Mouse (Mus musculus) heart, embryonic 11.5 days (tissue): ENCODE data around the gene Plcl2. TPM values are rescaled to one million over a fixed set of nuclear protein-coding genes. Genes with fewer than 3 reads are reported as not detected.

Source experiments
- ATAC-seq: fragments of 200-750 bp; cut with Nextera tagmentation; replicated peaks from 2 replicates; pipeline ENCODE4 v1.8.0; 2017; ENCODE audit warnings: moderate library complexity; ENCODE audit not compliant: insufficient number of reproducible peaks, low FRiP score, low TSS enrichment
- H3K27ac ChIP-seq: fragments of 300-500 bp; sonication (generic); 2 replicates; pipeline ENCODE4 v1.5.1; 2014; ENCODE audit warnings: mild to moderate bottlenecking, low read depth, low read length
- H3K27me3 ChIP-seq: fragments of 300-500 bp; sonication (generic); 2 replicates; pipeline ENCODE4 v1.6.1; 2014; ENCODE audit warnings: mild to moderate bottlenecking, low read length, mixed read lengths; ENCODE audit not compliant: control insufficient read depth, insufficient read depth
- H3K36me3 ChIP-seq: fragments of 300-500 bp; sonication (generic); 2 replicates; pipeline ENCODE4 v1.6.1; 2014; ENCODE audit warnings: mild to moderate bottlenecking, low read length, moderate library complexity, mixed read lengths; ENCODE audit not compliant: control insufficient read depth, insufficient read depth
- H3K4me1 ChIP-seq: fragments of 300-500 bp; sonication (generic); 2 replicates; pipeline ENCODE4 v1.6.1; 2014; ENCODE audit warnings: low read length; ENCODE audit not compliant: control insufficient read depth, insufficient read depth
- H3K4me2 ChIP-seq: fragments of 300-500 bp; sonication (generic); 2 replicates; pipeline ENCODE4 v1.6.1; 2014; ENCODE audit warnings: mild to moderate bottlenecking, moderate library complexity
- H3K4me3 ChIP-seq: fragments of 300-500 bp; sonication (generic); 2 replicates; pipeline ENCODE4 v1.5.1; 2014; ENCODE audit warnings: low read depth, low read length
- H3K9ac ChIP-seq: fragments of 300-500 bp; sonication (generic); 2 replicates; pipeline ENCODE4 v1.6.1; 2014; ENCODE audit warnings: mild to moderate bottlenecking, low read depth, low read length, moderate library complexity
- H3K9me3 ChIP-seq: fragments of 300-500 bp; sonication (generic); replicated peaks from 2 replicates; pipeline ENCODE4 v1.6.1; 2016; ENCODE audit warnings: low read length; ENCODE audit not compliant: control insufficient read depth
- WGBS: fragments of 180-500 bp; shearing (Covaris S2); extraction: QIAGEN DNeasy Blood & Tissue Kit; methylation state at CpG from one replicate; pipeline ENCODE4 v1.1.7; 2014; ENCODE audit not compliant: insufficient replicate concordance; 5-methylcytosine and 5-hydroxymethylcytosine counted together
- polyA plus RNA-seq: library from polyadenylated mRNA; unstranded; fragments of >200 nt; fragmentation: Nextera tagmentation; extraction: Ambion mirVana; gene quantifications from 2 replicates; pipeline ENCODE4 v1.2.1, GENCODE M21; 2014

The Plcl2 gene
- polyA plus RNA-seq: 4.0 and 5.2 TPM in 2 replicates

GRCm38 (mm10) chr17:50509251-50510104 lies at the start of gene Plcl2:
Gene Plcl2 (plus strand): TSS chr17:50509403.
- H3K27me3 ChIP-seq: no peaks in the 10 kb centered on the region
- under 1% methylated on average over 83 of the region's 95 CpGs for WGBS
- H3K9ac ChIP-seq: peak within 1 kb of the TSS; percentile 87
- no peaks in the 10 kb centered on the region for H3K36me3 ChIP-seq
- H3K9me3 ChIP-seq: no peaks in the 10 kb centered on the region
- H3K4me2 ChIP-seq: peak within 1 kb of the TSS; percentile 84
- H3K4me3 ChIP-seq: peak within 1 kb of the TSS; percentile 87
- peak; percentile 51 for ATAC-seq
- H3K4me1 ChIP-seq: peaks cover 3% of the 10 kb centered on the region; the same call in 1 of the 2 replicates
- peak within 1 kb of the TSS; percentile 79 for H3K27ac ChIP-seq

GRCm38 (mm10) chr17:50460301-50460700 lies 48.9 kb upstream of the Plcl2 start:
- no peak overlapping the region for H3K4me2 ChIP-seq
- no peaks in the 10 kb centered on the region for H3K4me1 ChIP-seq
- no peaks in the 10 kb centered on the region for H3K27me3 ChIP-seq
- 86% methylated on average over 8 of the region's 8 CpGs for WGBS
- H3K4me3 ChIP-seq: no peak overlapping the region
- no peaks in the 10 kb centered on the region for H3K36me3 ChIP-seq
- H3K27ac ChIP-seq: no peak overlapping the region
- H3K9ac ChIP-seq: no peak overlapping the region
- no peak for ATAC-seq
- no peaks in the 10 kb centered on the region for H3K9me3 ChIP-seq

GRCm38 (mm10) chr17:50467438-50467837 lies 41.8 kb upstream of the Plcl2 start:
- no peak overlapping the region for H3K27ac ChIP-seq
- no peaks in the 10 kb centered on the region for H3K9me3 ChIP-seq
- peaks cover 7% of the 10 kb centered on the region for H3K4me1 ChIP-seq
- no peaks in the 10 kb centered on the region for H3K27me3 ChIP-seq
- no peak overlapping the region for H3K4me2 ChIP-seq
- no peak for ATAC-seq
- no peak overlapping the region for H3K4me3 ChIP-seq
- 73% methylated on average over 2 of the region's 2 CpGs for WGBS
- H3K9ac ChIP-seq: no peak overlapping the region
- H3K36me3 ChIP-seq: no peaks in the 10 kb centered on the region

- no peak overlapping the region for H3K4me3 ChIP-seq
- no peak overlapping the region for H3K9ac ChIP-seq
- no peak overlapping the region for H3K4me2 ChIP-seq
- WGBS: 72% methylated on average over 5 of the region's 5 CpGs
- no peak overlapping the region for H3K27ac ChIP-seq
- H3K4me1 ChIP-seq: peaks cover 7% of the 10 kb centered on the region
- no peak for ATAC-seq
- no peaks in the 10 kb centered on the region for H3K27me3 ChIP-seq
- H3K9me3 ChIP-seq: no peaks in the 10 kb centered on the region
- no peaks in the 10 kb centered on the region for H3K36me3 ChIP-seq
Measured at GRCm38 (mm10) chr17:50469126-50469525, 40.1 kb upstream of the Plcl2 start.

GRCm38 (mm10) chr17:50469543-50470431 lies 39.4 kb upstream of the Plcl2 start:
- H3K4me3 ChIP-seq: no peak overlapping the region
- WGBS: 42% methylated on average over 13 of the region's 13 CpGs
- H3K27me3 ChIP-seq: no peaks in the 10 kb centered on the region
- peak overlapping the region; percentile 32 for H3K4me2 ChIP-seq
- peak overlapping the region; percentile 85 for H3K27ac ChIP-seq
- no peak overlapping the region for H3K9ac ChIP-seq
- ATAC-seq: no peak
- H3K9me3 ChIP-seq: no peaks in the 10 kb centered on the region
- no peaks in the 10 kb centered on the region for H3K36me3 ChIP-seq
- peaks cover 7% of the 10 kb centered on the region for H3K4me1 ChIP-seq

- Histone ChIP-seq H3K27me3 (no peaks in the 10 kb centered on the region), H3K9me3 (no peaks in the 10 kb centered on the region), H3K4me3 (0 out of 2 replicates have a peak overlapping the region, but pooled peaks have one; percentile 5), H3K9ac (no peak overlapping the region), H3K4me2 (peak overlapping the region; percentile 32), H3K4me1 (peaks cover 7% of the 10 kb centered on the region), H3K27ac (peak overlapping the region; percentile 85), H3K36me3 (no peaks in the 10 kb centered on the region)
- ATAC-seq: no peak
- WGBS: 29% methylated on average over 16 of the region's 16 CpGs
Measured at GRCm38 (mm10) chr17:50470432-50471078, 38.6 kb upstream of the Plcl2 start.

GRCm38 (mm10) chr17:50471230-50471629 lies 38.0 kb upstream of the Plcl2 start:
- peaks cover 7% of the 10 kb centered on the region for H3K4me1 ChIP-seq
- H3K4me2 ChIP-seq: no peak overlapping the region
- no peaks in the 10 kb centered on the region for H3K9me3 ChIP-seq
- H3K4me3 ChIP-seq: no peak overlapping the region
- WGBS: 43% methylated on average over 3 of the region's 3 CpGs
- H3K9ac ChIP-seq: no peak overlapping the region
- no peaks in the 10 kb centered on the region for H3K36me3 ChIP-seq
- ATAC-seq: no peak; the same call in 1 of the 2 replicates
- peak overlapping the region; percentile 85; the same call in 1 of the 2 replicates for H3K27ac ChIP-seq
- no peaks in the 10 kb centered on the region for H3K27me3 ChIP-seq

GRCm38 (mm10) chr17:50477277-50477676 lies 31.9 kb upstream of the Plcl2 start:
- no peak overlapping the region for H3K9ac ChIP-seq
- no peak overlapping the region for H3K4me3 ChIP-seq
- no peak overlapping the region for H3K4me2 ChIP-seq
- WGBS: 79% methylated on average over 4 of the region's 4 CpGs
- no peak overlapping the region for H3K27ac ChIP-seq
- H3K9me3 ChIP-seq: no peaks in the 10 kb centered on the region
- H3K4me1 ChIP-seq: no peaks in the 10 kb centered on the region
- no peaks in the 10 kb centered on the region for H3K36me3 ChIP-seq
- H3K27me3 ChIP-seq: no peaks in the 10 kb centered on the region
- no peak for ATAC-seq
